Mouse (Mus musculus) hindbrain, embryonic 15.5 days (tissue): ENCODE results near the gene Slc26a5. TPM values are rescaled to one million over a fixed set of nuclear protein-coding genes. Genes with fewer than 3 reads are reported as not detected.

Experiments used
- polyA plus RNA-seq: library from polyadenylated mRNA; unstranded; fragments of >200 nt; fragmentation: Nextera tagmentation; extraction: Ambion mirVana; gene quantifications from 2 replicates; pipeline ENCODE4 v1.2.1, GENCODE M21; 2015

Gene Slc26a5
- polyA plus RNA-seq, 1 experiment from 2014 or later = 0.09 TPM

Other genes with a start within 250 kb of the Slc26a5 start
- 0.22 and 0.40 TPM in 2 replicates for gene Fbxl13, start 220.0 kb downstream of the Slc26a5 start, polyA plus RNA-seq
- 49.0 and 49.1 TPM in 2 replicates for gene Armc10, start 219.8 kb downstream of the Slc26a5 start, polyA plus RNA-seq
- 2.5 and 2.8 TPM in 2 replicates for gene Napepld, start 164.2 kb downstream of the Slc26a5 start, polyA plus RNA-seq
- gene Pmpcb, start 128.5 kb downstream of the Slc26a5 start, polyA plus RNA-seq = 68.7 and 71.6 TPM in 2 replicates
- 64.1 and 69.9 TPM in 2 replicates for gene Dnajc2, start 80.4 kb downstream of the Slc26a5 start, polyA plus RNA-seq
- 180 and 182 TPM in 2 replicates for gene Psmc2, start 80.3 kb downstream of the Slc26a5 start, polyA plus RNA-seq